Mouse (Mus musculus) hindbrain, embryonic 13.5 days (tissue): ENCODE results near the gene Gsg1. TPM values are rescaled to one million over a fixed set of nuclear protein-coding genes. Genes with fewer than 3 reads are reported as not detected.

Experiments used
- ATAC-seq: fragments of 200-750 bp; cut with Nextera tagmentation; 2 replicates; pipeline ENCODE4 v1.8.0; 2017; ENCODE audit warnings: moderate TSS enrichment; ENCODE audit not compliant: low FRiP score
- H3K27ac ChIP-seq: fragments of 300-500 bp; sonication (generic); 2 replicates; pipeline ENCODE4 v1.5.1; 2015; ENCODE audit warnings: inconsistent platforms, mild to moderate bottlenecking, moderate library complexity
- H3K27me3 ChIP-seq: fragments of 300-500 bp; sonication (generic); 2 replicates; pipeline ENCODE4 v1.6.1; 2015; ENCODE audit warnings: mild to moderate bottlenecking, inconsistent platforms
- H3K36me3 ChIP-seq: fragments of 300-500 bp; sonication (generic); 2 replicates; pipeline ENCODE4 v1.6.1; 2015; ENCODE audit warnings: mild to moderate bottlenecking, inconsistent platforms
- H3K4me1 ChIP-seq: fragments of 300-500 bp; sonication (generic); replicated peaks from 2 replicates; pipeline ENCODE4 v1.6.1; 2015; ENCODE audit warnings: inconsistent platforms
- H3K4me2 ChIP-seq: fragments of 300-500 bp; sonication (generic); 2 replicates; pipeline ENCODE4 v1.6.1; 2015; ENCODE audit warnings: inconsistent platforms, mild to moderate bottlenecking, moderate library complexity
- H3K4me3 ChIP-seq: fragments of 300-500 bp; sonication (generic); 2 replicates; pipeline ENCODE4 v1.5.1; 2015; ENCODE audit warnings: mild to moderate bottlenecking, inconsistent platforms
- H3K9ac ChIP-seq: fragments of 300-500 bp; sonication (generic); 2 replicates; pipeline ENCODE4 v1.6.1; 2015; ENCODE audit warnings: mild to moderate bottlenecking, inconsistent platforms
- H3K9me3 ChIP-seq: fragments of 300-500 bp; sonication (generic); 2 replicates; pipeline ENCODE4 v1.6.1; 2016; ENCODE audit warnings: inconsistent platforms
- WGBS: fragments of 180-500 bp; shearing (Covaris S2); methylation state at CpG from one replicate; pipeline ENCODE4 v1.1.7; 2015; 5-methylcytosine and 5-hydroxymethylcytosine counted together
- polyA plus RNA-seq: library from polyadenylated mRNA; unstranded; fragments of >200 nt; fragmentation: Nextera tagmentation; extraction: Ambion mirVana; gene quantifications from 2 replicates; pipeline ENCODE4 v1.2.1, GENCODE M21; 2015

Gene Gsg1
- polyA plus RNA-seq, 1 experiment from 2014 or later, result 0.32 TPM

GRCm38 (mm10) chr6:135276474-135277295, 22.5 kb upstream of the Gsg1 start:
- no peaks in the 10 kb centered on the region for H3K36me3 ChIP-seq
- no peak overlapping the region for H3K9ac ChIP-seq
- H3K9me3 ChIP-seq, result no peaks in the 10 kb centered on the region
- no peaks in the 10 kb centered on the region for H3K27me3 ChIP-seq
- H3K4me1 ChIP-seq, result peaks cover 18% of the 10 kb centered on the region
- no peak overlapping the region for H3K4me2 ChIP-seq
- no peak overlapping the region for H3K27ac ChIP-seq
- no peak for ATAC-seq
- no peak overlapping the region for H3K4me3 ChIP-seq
- 84% methylated on average over 6 of the region's 6 CpGs for WGBS

- ATAC-seq, result no peak
- Histone ChIP-seq H3K9me3 (no peaks in the 10 kb centered on the region), H3K27ac (no peak overlapping the region), H3K9ac (no peak overlapping the region), H3K27me3 (no peaks in the 10 kb centered on the region), H3K4me3 (no peak overlapping the region), H3K36me3 (no peaks in the 10 kb centered on the region), H3K4me1 (peaks cover 18% of the 10 kb centered on the region), H3K4me2 (no peak overlapping the region)
- WGBS, result 56% methylated on average over 4 of the region's 4 CpGs
Observed at GRCm38 (mm10) chr6:135275231-135275630, 21.1 kb upstream of the Gsg1 start.

- no peak for ATAC-seq
- no peaks in the 10 kb centered on the region for H3K9me3 ChIP-seq
- no peak overlapping the region for H3K4me3 ChIP-seq
- 93% methylated on average over 6 of the region's 6 CpGs for WGBS
- H3K9ac ChIP-seq, result no peak overlapping the region
- H3K36me3 ChIP-seq, result no peaks in the 10 kb centered on the region
- H3K4me2 ChIP-seq, result no peak overlapping the region
- H3K27ac ChIP-seq, result no peak overlapping the region
- no peaks in the 10 kb centered on the region for H3K27me3 ChIP-seq
- H3K4me1 ChIP-seq, result peaks cover 11% of the 10 kb centered on the region
Observed at GRCm38 (mm10) chr6:135273066-135273465, 18.9 kb upstream of the Gsg1 start.

GRCm38 (mm10) chr6:135271761-135272160, 17.6 kb upstream of the Gsg1 start:
- no peaks in the 10 kb centered on the region for H3K9me3 ChIP-seq
- H3K4me3 ChIP-seq, result no peak overlapping the region
- H3K36me3 ChIP-seq, result no peaks in the 10 kb centered on the region
- H3K27ac ChIP-seq, result no peak overlapping the region
- no peak overlapping the region for H3K4me2 ChIP-seq
- H3K4me1 ChIP-seq, result peaks cover 11% of the 10 kb centered on the region
- 52% methylated on average over 2 of the region's 2 CpGs for WGBS
- no peak for ATAC-seq
- no peak overlapping the region for H3K9ac ChIP-seq
- no peaks in the 10 kb centered on the region for H3K27me3 ChIP-seq

- Histone ChIP-seq H3K36me3 (no peaks in the 10 kb centered on the region), H3K9ac (no peak overlapping the region), H3K4me3 (no peak overlapping the region), H3K4me2 (no peak overlapping the region), H3K27me3 (no peaks in the 10 kb centered on the region), H3K27ac (no peak overlapping the region), H3K9me3 (no peaks in the 10 kb centered on the region), H3K4me1 (peaks cover 4% of the 10 kb centered on the region)
- ATAC-seq, result no peak
- 48% methylated on average over 6 of the region's 6 CpGs for WGBS
Observed at GRCm38 (mm10) chr6:135269626-135270025, 15.5 kb upstream of the Gsg1 start.

- ATAC-seq, result no peak
Observed at GRCm38 (mm10) chr6:135268392-135268791, 14.2 kb upstream of the Gsg1 start.

GRCm38 (mm10) chr6:135267221-135267620, 13.1 kb upstream of the Gsg1 start:
- Histone ChIP-seq H3K27me3 (no peaks in the 10 kb centered on the region), H3K36me3 (no peaks in the 10 kb centered on the region), H3K9ac (no peak overlapping the region), H3K9me3 (peaks cover 6% of the 10 kb centered on the region), H3K4me3 (no peak overlapping the region), H3K4me2 (no peak overlapping the region), H3K27ac (no peak overlapping the region), H3K4me1 (peaks cover 4% of the 10 kb centered on the region)
- no peak for ATAC-seq
- 88% methylated on average over 3 of the region's 3 CpGs for WGBS

More at GRCm38 (mm10) chr6:135268392-135268791, 14.2 kb upstream of the Gsg1 start:
- H3K27me3 ChIP-seq, result no peaks in the 10 kb centered on the region
- peaks cover 6% of the 10 kb centered on the region for H3K9me3 ChIP-seq
- H3K4me3 ChIP-seq, result no peak overlapping the region
- H3K4me2 ChIP-seq, result no peak overlapping the region
- no peaks in the 10 kb centered on the region for H3K36me3 ChIP-seq
- no peak overlapping the region for H3K9ac ChIP-seq
- peaks cover 4% of the 10 kb centered on the region for H3K4me1 ChIP-seq
- no peak overlapping the region for H3K27ac ChIP-seq

GRCm38 (mm10) chr6:135266056-135266455, 11.9 kb upstream of the Gsg1 start:
- Histone ChIP-seq H3K36me3 (no peaks in the 10 kb centered on the region), H3K4me2 (no peak overlapping the region), H3K4me3 (no peak overlapping the region), H3K4me1 (no peaks in the 10 kb centered on the region), H3K27me3 (no peaks in the 10 kb centered on the region), H3K27ac (no peak overlapping the region), H3K9me3 (peaks cover 6% of the 10 kb centered on the region), H3K9ac (no peak overlapping the region)
- ATAC-seq, result no peak
- 97% methylated on average over 1 of the region's 1 CpGs for WGBS

GRCm38 (mm10) chr6:135264136-135264535, 10.0 kb upstream of the Gsg1 start:
- H3K36me3 ChIP-seq, result no peaks in the 10 kb centered on the region
- ATAC-seq, result no peak
- no peaks in the 10 kb centered on the region for H3K27me3 ChIP-seq
- no peak overlapping the region for H3K27ac ChIP-seq
- H3K9me3 ChIP-seq, result peaks cover 6% of the 10 kb centered on the region
- H3K4me1 ChIP-seq, result no peaks in the 10 kb centered on the region
- H3K4me3 ChIP-seq, result no peak overlapping the region
- 98% methylated on average over 6 of the region's 6 CpGs for WGBS
- H3K4me2 ChIP-seq, result no peak overlapping the region
- H3K9ac ChIP-seq, result no peak overlapping the region

- H3K4me2 ChIP-seq, result no peak overlapping the region
- no peaks in the 10 kb centered on the region for H3K27me3 ChIP-seq
- peaks cover 6% of the 10 kb centered on the region for H3K9me3 ChIP-seq
- no peak overlapping the region for H3K4me3 ChIP-seq
- no peak for ATAC-seq
- H3K9ac ChIP-seq, result no peak overlapping the region
- 90% methylated on average over 2 of the region's 2 CpGs for WGBS
- no peaks in the 10 kb centered on the region for H3K36me3 ChIP-seq
- no peaks in the 10 kb centered on the region for H3K4me1 ChIP-seq
- H3K27ac ChIP-seq, result no peak overlapping the region
Observed at GRCm38 (mm10) chr6:135262565-135262964, 8.4 kb upstream of the Gsg1 start.

- Histone ChIP-seq H3K27ac (no peak overlapping the region), H3K4me1 (no peaks in the 10 kb centered on the region), H3K27me3 (no peaks in the 10 kb centered on the region), H3K36me3 (no peaks in the 10 kb centered on the region), H3K4me2 (no peak overlapping the region), H3K4me3 (no peak overlapping the region), H3K9me3 (peaks cover 6% of the 10 kb centered on the region), H3K9ac (no peak overlapping the region)
- WGBS, result 89% methylated on average over 9 of the region's 9 CpGs
- no peak for ATAC-seq
Observed at GRCm38 (mm10) chr6:135261124-135261523, 7.0 kb upstream of the Gsg1 start.

GRCm38 (mm10) chr6:135260435-135260834, 6.3 kb upstream of the Gsg1 start:
- no peak for ATAC-seq
- Histone ChIP-seq H3K36me3 (no peaks in the 10 kb centered on the region), H3K4me1 (no peaks in the 10 kb centered on the region), H3K9me3 (peaks cover 10% of the 10 kb centered on the region), H3K9ac (no peak overlapping the region), H3K4me2 (no peak overlapping the region), H3K4me3 (no peak overlapping the region), H3K27me3 (no peaks in the 10 kb centered on the region), H3K27ac (no peak overlapping the region)
- 94% methylated on average over 6 of the region's 6 CpGs for WGBS

GRCm38 (mm10) chr6:135252728-135253077, 1.4 kb downstream of the Gsg1 start:
- Histone ChIP-seq H3K36me3 (no peaks in the 10 kb centered on the region), H3K27me3 (no peaks in the 10 kb centered on the region), H3K9ac (peak overlapping the region; percentile 62), H3K4me1 (peaks cover 24% of the 10 kb centered on the region), H3K4me3 (peak overlapping the region; percentile 24), H3K4me2 (peak overlapping the region; percentile 51), H3K27ac (peak overlapping the region; percentile 82), H3K9me3 (peaks cover 5% of the 10 kb centered on the region; the same call in 1 of the 2 replicates)
- WGBS, result 4% methylated on average over 16 of the region's 16 CpGs
- ATAC-seq, result peak; percentile 88
